In the genomic region with DNA sequence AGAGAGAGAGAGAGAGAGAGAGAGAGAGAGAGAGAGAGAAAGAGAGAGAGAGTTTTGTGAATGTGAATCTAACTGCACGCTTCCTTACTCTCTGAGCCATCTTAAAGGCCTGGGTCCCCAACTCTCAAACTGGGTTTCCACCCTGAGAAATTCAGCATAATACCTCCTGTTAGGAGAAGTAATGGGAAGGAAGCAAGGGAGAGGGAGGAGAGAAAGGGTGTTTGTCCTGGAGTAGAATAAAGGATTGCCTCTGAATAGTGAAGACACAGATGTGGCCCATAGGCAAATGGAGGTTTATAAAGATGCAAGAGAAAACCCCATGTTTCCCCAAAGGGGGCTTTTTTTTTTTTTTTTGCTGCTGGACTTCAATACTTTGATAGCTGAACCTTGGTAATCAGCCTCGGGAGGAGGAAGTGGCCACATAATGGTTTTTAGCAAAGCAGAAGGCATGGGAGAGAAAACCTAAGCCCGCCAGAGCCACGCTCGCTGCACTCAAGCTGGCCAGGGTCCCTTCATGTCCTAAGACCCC, we compare ENCODE assay signal across 27 mouse cellular contexts. TPM values are rescaled to one million over a fixed set of nuclear protein-coding genes. Genes with fewer than 3 reads are reported as not detected.
DNase-seq lines count a peak whose midpoint lies in the region; ATAC-seq and TF ChIP-seq lines count a peak whose summit lies in the region.
"Had no signal": no experiment of that assay in that cellular context is flagged by ENCODE, and none has a peak within 500 bp of the region (broad histone marks: within the 10 kb centered on the region; RNA-seq: fewer than 3 reads in every experiment).

No protein-coding gene starts in this region.

- no peak for TF ChIP-seq CTCF in kidney, adult 2 months (conservative IDR thresholded peaks at IDR 0.05; ENCODE audit: insufficient read depth, insufficient read length, low read depth, low read length)
- TF ChIP-seq CTCF in small intestine, adult 2 months (IDR thresholded peaks at IDR 0.05; ENCODE audit: extremely low read depth, insufficient read length, insufficient replicate concordance, low read depth, low read length): no peak

- H3K27ac ChIP-seq in kidney, adult 2 months (ENCODE audit: insufficient read depth, low read depth, low read length): peak overlapping the region; percentile 26; the same call in 1 of the 2 replicates
- no peak overlapping the region for H3K27ac ChIP-seq in liver, embryonic 16.5 days (ENCODE audit: low read length)
- no peak overlapping the region for H3K27ac ChIP-seq in midbrain, embryonic 11.5 days (ENCODE audit: low read depth, low read length)
- H3K27ac ChIP-seq in midbrain, embryonic 16.5 days (ENCODE audit: low read length): no peak overlapping the region
- peak overlapping the region; percentile 26; the same call in 1 of the 2 replicates for H3K27ac ChIP-seq in small intestine, adult 2 months (ENCODE audit: insufficient read depth, low read depth, low read length)
- no peak overlapping the region for H3K27ac ChIP-seq in forebrain, embryonic 13.5 days
- H3K27ac ChIP-seq: heart, embryonic 13.5 days; hindbrain, embryonic 14.5 days; limb, embryonic 10.5 days; limb, embryonic 15.5 days; neural tube, embryonic 15.5 days had no signal

- no peak for ATAC-seq in liver, embryonic 16.5 days (ENCODE audit: low read depth)
- ATAC-seq in midbrain, embryonic 11.5 days (ENCODE audit: low FRiP score): no peak
- no peak for ATAC-seq in midbrain, embryonic 16.5 days
- ATAC-seq in forebrain, embryonic 13.5 days: no peak
- ATAC-seq: forebrain, postnatal 0 days; intestine, postnatal 0 days had no signal

- H3K4me2 ChIP-seq in liver, embryonic 16.5 days (ENCODE audit: low read depth, low read length): 0 out of 2 replicates have a peak overlapping the region, but pooled peaks have one; percentile 4
- no peak overlapping the region for H3K4me2 ChIP-seq in midbrain, embryonic 11.5 days
- no peak overlapping the region for H3K4me2 ChIP-seq in midbrain, embryonic 16.5 days (ENCODE audit: low read length)
- H3K4me2 ChIP-seq in forebrain, embryonic 13.5 days: no peak overlapping the region
- H3K4me2 ChIP-seq: heart, embryonic 13.5 days; hindbrain, embryonic 14.5 days; limb, embryonic 15.5 days; lung, embryonic 15.5 days; neural tube, embryonic 15.5 days had no signal

- peaks cover 5% of the 10 kb centered on the region for H3K4me1 ChIP-seq in kidney, adult 2 months (ENCODE audit: control insufficient read depth, insufficient read depth, low read length)
- no peaks in the 10 kb centered on the region for H3K4me1 ChIP-seq in liver, embryonic 16.5 days (ENCODE audit: control insufficient read depth, low read depth, low read length)
- H3K4me1 ChIP-seq in midbrain, embryonic 11.5 days (ENCODE audit: control insufficient read depth, insufficient read depth, low read length): peaks cover 3% of the 10 kb centered on the region; the same call in 1 of the 2 replicates
- no peaks in the 10 kb centered on the region for H3K4me1 ChIP-seq in midbrain, embryonic 16.5 days (ENCODE audit: control insufficient read depth, insufficient read depth, low read length)
- 0 out of 2 replicates have a peak, but pooled peaks cover 2% of the 10 kb centered on the region for H3K4me1 ChIP-seq in small intestine, adult 2 months (ENCODE audit: control insufficient read depth, insufficient read depth, insufficient read length, low read length)
- no peaks in the 10 kb centered on the region for H3K4me1 ChIP-seq in forebrain, embryonic 13.5 days
- H3K4me1 ChIP-seq: heart, embryonic 13.5 days; limb, embryonic 10.5 days; limb, embryonic 15.5 days; lung, embryonic 15.5 days; neural tube, embryonic 15.5 days had no signal

- no peaks in the 10 kb centered on the region for H3K36me3 ChIP-seq in kidney, adult 2 months (ENCODE audit: control insufficient read depth, insufficient read depth, low read length)
- no peaks in the 10 kb centered on the region for H3K36me3 ChIP-seq in liver, embryonic 16.5 days (ENCODE audit: control insufficient read depth, insufficient read depth)
- H3K36me3 ChIP-seq in midbrain, embryonic 11.5 days (ENCODE audit: control insufficient read depth, insufficient read depth, low read length): no peaks in the 10 kb centered on the region
- no peaks in the 10 kb centered on the region for H3K36me3 ChIP-seq in midbrain, embryonic 16.5 days (ENCODE audit: control insufficient read depth, insufficient read depth, low read length)
- H3K36me3 ChIP-seq in small intestine, adult 2 months (ENCODE audit: control insufficient read depth, insufficient read depth, low read length): no peaks in the 10 kb centered on the region
- no peaks in the 10 kb centered on the region for H3K36me3 ChIP-seq in forebrain, embryonic 13.5 days (ENCODE audit: poor library complexity, severe bottlenecking)
- H3K36me3 ChIP-seq: heart, embryonic 13.5 days; limb, embryonic 10.5 days; limb, embryonic 15.5 days; lung, embryonic 15.5 days; neural tube, embryonic 15.5 days had no signal

- no peaks in the 10 kb centered on the region for H3K27me3 ChIP-seq in kidney, adult 2 months (replicated peaks; ENCODE audit: control insufficient read depth, insufficient read depth, low read length)
- no peaks in the 10 kb centered on the region for H3K27me3 ChIP-seq in liver, embryonic 16.5 days (ENCODE audit: control insufficient read depth, insufficient read depth, low read depth, low read length)
- no peaks in the 10 kb centered on the region for H3K27me3 ChIP-seq in midbrain, embryonic 11.5 days (ENCODE audit: control insufficient read depth, insufficient read depth, low read length)
- H3K27me3 ChIP-seq in midbrain, embryonic 16.5 days (ENCODE audit: control insufficient read depth, insufficient read depth, low read depth, low read length): no peaks in the 10 kb centered on the region
- H3K27me3 ChIP-seq in small intestine, adult 2 months (ENCODE audit: control insufficient read depth, insufficient read depth, low read length): 0 out of 2 replicates have a peak, but pooled peaks cover 2% of the 10 kb centered on the region
- H3K27me3 ChIP-seq in forebrain, embryonic 13.5 days: peaks cover 7% of the 10 kb centered on the region; the same call in 1 of the 2 replicates
- H3K27me3 ChIP-seq: limb, embryonic 15.5 days; lung, embryonic 15.5 days; neural tube, embryonic 15.5 days had no signal

- H3K4me3 ChIP-seq in kidney, adult 2 months (ENCODE audit: insufficient read depth, low read depth, low read length): peak overlapping the region; percentile 41
- no peak overlapping the region; the same call in 1 of the 2 replicates for H3K4me3 ChIP-seq in liver, embryonic 16.5 days (ENCODE audit: low read depth, low read length)
- H3K4me3 ChIP-seq in midbrain, embryonic 11.5 days (ENCODE audit: low read depth, low read length): no peak overlapping the region
- H3K4me3 ChIP-seq in midbrain, embryonic 16.5 days (ENCODE audit: low read depth, low read length): no peak overlapping the region
- no peak overlapping the region for H3K4me3 ChIP-seq in small intestine, adult 2 months (ENCODE audit: low read depth, low read length)
- no peak overlapping the region for H3K4me3 ChIP-seq in forebrain, embryonic 13.5 days
- H3K4me3 ChIP-seq: erythroblast, embryonic 14.5 days; heart, embryonic 13.5 days; limb, embryonic 10.5 days; limb, embryonic 15.5 days; lung, embryonic 15.5 days; neural tube, embryonic 15.5 days had no signal

- no peak overlapping the region for H3K9ac ChIP-seq in liver, embryonic 16.5 days (ENCODE audit: low read depth, low read length)
- H3K9ac ChIP-seq in midbrain, embryonic 11.5 days (ENCODE audit: low read length): no peak overlapping the region
- no peak overlapping the region for H3K9ac ChIP-seq in midbrain, embryonic 16.5 days (ENCODE audit: low read depth, low read length)
- no peak overlapping the region for H3K9ac ChIP-seq in forebrain, embryonic 13.5 days
- H3K9ac ChIP-seq: forebrain, postnatal 0 days; heart, embryonic 13.5 days; hindbrain, embryonic 14.5 days; limb, embryonic 15.5 days; lung, embryonic 15.5 days; neural tube, embryonic 15.5 days had no signal

- WGBS in kidney, adult 2 months: 71% methylated on average over 5 of the region's 5 CpGs
- WGBS in liver, embryonic 16.5 days (ENCODE audit: insufficient replicate concordance): 51% methylated on average over 5 of the region's 5 CpGs
- WGBS in midbrain, embryonic 11.5 days: 80% methylated on average over 5 of the region's 5 CpGs
- WGBS in midbrain, embryonic 16.5 days: 67% methylated on average over 5 of the region's 5 CpGs
- WGBS in small intestine, adult 2 months: 77% methylated on average over 5 of the region's 5 CpGs
- WGBS in forebrain, embryonic 13.5 days: 68% methylated on average over 5 of the region's 5 CpGs

- no peak for DNase-seq in kidney, adult 2 months
- DNase-seq in kidney, adult 9 months: no peak
- no peak for DNase-seq in liver
- DNase-seq in midbrain, embryonic 11.5 days (ENCODE audit: low spot score, missing footprints): peak; percentile 39
- DNase-seq: adrenal gland, adult 2 months; adrenal gland, postnatal 36 days; cerebellum, adult 2 months; cerebellum, postnatal 14 days; forebrain, postnatal 0 days; heart, postnatal 10 days; layer of hippocampus, adult 9-11 months; midbrain, embryonic 14.5 days; retina, postnatal 1 day; right cerebral cortex, postnatal 25 days had no signal

- TF ChIP-seq POLR2A in kidney, adult 2 months (IDR thresholded peaks at IDR 0.05; ENCODE audit: low read depth, low read length): no peak
- TF ChIP-seq POLR2A in small intestine, adult 2 months (IDR thresholded peaks at IDR 0.05; ENCODE audit: low read depth, low read length): no peak

- H3K9me3 ChIP-seq in liver, embryonic 16.5 days (replicated peaks; ENCODE audit: control insufficient read depth, low read length): no peaks in the 10 kb centered on the region
- no peaks in the 10 kb centered on the region for H3K9me3 ChIP-seq in midbrain, embryonic 11.5 days (ENCODE audit: control insufficient read depth, low read length)
- no peaks in the 10 kb centered on the region for H3K9me3 ChIP-seq in midbrain, embryonic 16.5 days (replicated peaks; ENCODE audit: control insufficient read depth, low read length, poor library complexity, severe bottlenecking)
- no peaks in the 10 kb centered on the region for H3K9me3 ChIP-seq in forebrain, embryonic 13.5 days (replicated peaks)
- H3K9me3 ChIP-seq: heart, embryonic 13.5 days; limb, embryonic 10.5 days; limb, embryonic 15.5 days; lung, embryonic 15.5 days; neural tube, embryonic 15.5 days had no signal

RNA-seq across cellular contexts. Expression of a gene that starts 0.8 kb away (rescaled TPM):
- polyA plus RNA-seq in kidney, adult 2 months (2012; rRNA removed): 4,402 and 6,941 TPM in 2 replicates
- polyA plus RNA-seq in liver, embryonic 16.5 days (2015; fragmentation: Nextera tagmentation; extraction: Ambion mirVana): 11.5 and 12.2 TPM in 2 replicates
- polyA plus RNA-seq in midbrain, embryonic 11.5 days (2014; fragmentation: Nextera tagmentation; extraction: Ambion mirVana): 0.21 and 0.33 TPM in 2 replicates
- polyA plus RNA-seq in midbrain, embryonic 16.5 days (2015; fragmentation: Nextera tagmentation; extraction: Ambion mirVana): 0.77 and 1.9 TPM in 2 replicates
- 6.4 and 11.1 TPM in 2 replicates for polyA plus RNA-seq in small intestine, adult 2 months (2012; rRNA removed)
- polyA plus RNA-seq in forebrain, embryonic 13.5 days (2015; fragmentation: Nextera tagmentation; extraction: Ambion mirVana): 0.53 and 0.57 TPM in 2 replicates

RNA-seq across cellular contexts. Expression of a gene that starts 17.4 kb away (rescaled TPM):
- polyA plus RNA-seq in kidney, adult 2 months (2012; rRNA removed): 19.1 and 20.6 TPM in 2 replicates
- 0.06 and 0.07 TPM in 2 replicates for polyA plus RNA-seq in liver, embryonic 16.5 days (2015; fragmentation: Nextera tagmentation; extraction: Ambion mirVana)
- polyA plus RNA-seq in midbrain, embryonic 11.5 days (2014; fragmentation: Nextera tagmentation; extraction: Ambion mirVana): 0.86 and 1.3 TPM in 2 replicates
- polyA plus RNA-seq in midbrain, embryonic 16.5 days (2015; fragmentation: Nextera tagmentation; extraction: Ambion mirVana): 5.5 and 6.4 TPM in 2 replicates
- polyA plus RNA-seq in small intestine, adult 2 months (2012; rRNA removed): 3.1 and 3.4 TPM in 2 replicates
- polyA plus RNA-seq in forebrain, embryonic 13.5 days (2015; fragmentation: Nextera tagmentation; extraction: Ambion mirVana): 2.1 and 2.4 TPM in 2 replicates

RNA-seq across cellular contexts. Expression of a gene that starts 19.3 kb away (rescaled TPM):
- polyA plus RNA-seq in kidney, adult 2 months (2012; rRNA removed): 136 and 159 TPM in 2 replicates
- 41.0 and 45.9 TPM in 2 replicates for polyA plus RNA-seq in liver, embryonic 16.5 days (2015; fragmentation: Nextera tagmentation; extraction: Ambion mirVana)
- 63.8 and 69.6 TPM in 2 replicates for polyA plus RNA-seq in midbrain, embryonic 11.5 days (2014; fragmentation: Nextera tagmentation; extraction: Ambion mirVana)
- 54.1 and 58.1 TPM in 2 replicates for polyA plus RNA-seq in midbrain, embryonic 16.5 days (2015; fragmentation: Nextera tagmentation; extraction: Ambion mirVana)
- 174 and 295 TPM in 2 replicates for polyA plus RNA-seq in small intestine, adult 2 months (2012; rRNA removed)
- polyA plus RNA-seq in forebrain, embryonic 13.5 days (2015; fragmentation: Nextera tagmentation; extraction: Ambion mirVana): 76.0 and 76.2 TPM in 2 replicates

RNA-seq across cellular contexts. Expression of a gene that starts 24.4 kb away (rescaled TPM):
- polyA plus RNA-seq in kidney, adult 2 months (2012; rRNA removed): 12.7 and 14.2 TPM in 2 replicates
- 47.8 and 48.8 TPM in 2 replicates for polyA plus RNA-seq in liver, embryonic 16.5 days (2015; fragmentation: Nextera tagmentation; extraction: Ambion mirVana)
- 51.8 and 58.5 TPM in 2 replicates for polyA plus RNA-seq in midbrain, embryonic 11.5 days (2014; fragmentation: Nextera tagmentation; extraction: Ambion mirVana)
- 19.4 and 20.1 TPM in 2 replicates for polyA plus RNA-seq in midbrain, embryonic 16.5 days (2015; fragmentation: Nextera tagmentation; extraction: Ambion mirVana)
- 27.3 and 46.9 TPM in 2 replicates for polyA plus RNA-seq in small intestine, adult 2 months (2012; rRNA removed)
- 77.8 and 89.7 TPM in 2 replicates for polyA plus RNA-seq in forebrain, embryonic 13.5 days (2015; fragmentation: Nextera tagmentation; extraction: Ambion mirVana)

RNA-seq across cellular contexts. Expression of a gene that starts 41.1 kb away (rescaled TPM):
- 0.88 and 8.3 TPM in 2 replicates for polyA plus RNA-seq in kidney, adult 2 months (2012; rRNA removed)
- polyA plus RNA-seq in liver, embryonic 16.5 days (2015; fragmentation: Nextera tagmentation; extraction: Ambion mirVana): 1.5 and 2.0 TPM in 2 replicates
- 0.07 TPM in 1 of 2 replicates, not detected in the other for polyA plus RNA-seq in midbrain, embryonic 11.5 days (2014; fragmentation: Nextera tagmentation; extraction: Ambion mirVana)
- not detected in 2 replicates for polyA plus RNA-seq in midbrain, embryonic 16.5 days (2015; fragmentation: Nextera tagmentation; extraction: Ambion mirVana)
- polyA plus RNA-seq in small intestine, adult 2 months (2012; rRNA removed): 8.6 and 18.7 TPM in 2 replicates
- not detected in 2 replicates for polyA plus RNA-seq in forebrain, embryonic 13.5 days (2015; fragmentation: Nextera tagmentation; extraction: Ambion mirVana)
- polyA plus RNA-seq: forebrain, postnatal 0 days; limb, embryonic 10.5 days; midbrain, embryonic 14.5 days; neural tube, embryonic 15.5 days; stomach, embryonic 14.5 days had no signal

Comparison
In these comparisons a context has a peak if more than half of its experiments do, and no peak if none do; other contexts are left out.
1. H3K27ac ChIP-seq: peak in kidney, adult 2 months (single experiment) and small intestine, adult 2 months (single experiment); none in liver, embryonic 16.5 days (single experiment), midbrain, embryonic 11.5 days (single experiment), midbrain, embryonic 16.5 days (single experiment) and forebrain, embryonic 13.5 days (single experiment).
2. RNA of a gene that starts 0.8 kb away (polyA plus RNA-seq): 4,402 to 6,941 TPM in kidney, adult 2 months; 11.5 to 12.2 TPM in liver, embryonic 16.5 days, 6.4 to 11.1 TPM in small intestine, adult 2 months, 0.77 to 1.9 TPM in midbrain, embryonic 16.5 days, 0.53 to 0.57 TPM in forebrain, embryonic 13.5 days and 0.21 to 0.33 TPM in midbrain, embryonic 11.5 days; every median in the first group is over 100 times any median in the second.